Mouse (Mus musculus): Measurements from ENCODE around the gene Arih2. TPM values are rescaled to one million over a fixed set of nuclear protein-coding genes. Genes with fewer than 3 reads are reported as not detected.

Gene Arih2
- polyA plus RNA-seq, 1 experiment from 2014 or later = 40.4 TPM

GRCm38 (mm10) chr9:108575321-108576297, 73.6 kb downstream of the Arih2 start:
- peaks cover 56% of the 10 kb centered on the region for H3K36me3 ChIP-seq
- H3K27me3 ChIP-seq (replicated peaks) = no peaks in the 10 kb centered on the region
- no peaks in the 10 kb centered on the region for H3K9me3 ChIP-seq (replicated peaks)
- no peak for ATAC-seq
- 79% methylated on average over 37 of the region's 37 CpGs for WGBS (ENCODE audit: insufficient replicate concordance)
- H3K4me2 ChIP-seq = no peak overlapping the region
- no peak overlapping the region for H3K9ac ChIP-seq
- H3K4me1 ChIP-seq = peaks cover 46% of the 10 kb centered on the region
- H3K4me3 ChIP-seq = no peak overlapping the region
- no peak overlapping the region for H3K27ac ChIP-seq

DNA sequence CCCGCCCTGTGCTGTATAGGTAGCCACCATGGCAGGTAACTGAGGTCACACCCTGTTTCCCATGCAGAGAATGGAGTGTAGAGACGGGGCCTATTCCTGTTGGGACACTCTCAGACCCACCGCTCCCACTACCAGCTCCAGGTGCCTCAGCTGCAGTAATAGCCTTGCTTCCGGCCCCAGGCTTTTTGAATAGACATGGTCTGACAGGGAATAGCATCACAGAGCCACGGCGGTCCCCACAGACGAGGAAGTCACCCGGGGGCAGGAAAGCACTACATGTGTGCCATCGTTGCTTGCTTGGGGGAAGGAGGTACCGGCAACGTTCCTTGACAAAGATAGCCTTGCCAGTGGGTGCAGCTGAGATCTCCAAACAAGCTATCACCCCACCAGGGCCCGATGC, 74.3 kb downstream of the Arih2 start:
- 69% methylated on average over 12 of the region's 12 CpGs for WGBS (ENCODE audit: insufficient replicate concordance)
- Histone ChIP-seq H3K9me3 (replicated peaks) (no peaks in the 10 kb centered on the region), H3K4me1 (peaks cover 52% of the 10 kb centered on the region), H3K27me3 (replicated peaks) (no peaks in the 10 kb centered on the region), H3K36me3 (peaks cover 56% of the 10 kb centered on the region), H3K4me2 (no peak overlapping the region), H3K4me3 (no peak overlapping the region), H3K9ac (0 out of 2 replicates have a peak overlapping the region, but pooled peaks have one; percentile 8), H3K27ac (no peak overlapping the region)
- no peak for ATAC-seq

- Histone ChIP-seq H3K9me3 (replicated peaks) (no peaks in the 10 kb centered on the region), H3K4me1 (peaks cover 51% of the 10 kb centered on the region), H3K27me3 (replicated peaks) (no peaks in the 10 kb centered on the region), H3K4me3 (no peak overlapping the region), H3K36me3 (peaks cover 56% of the 10 kb centered on the region), H3K4me2 (no peak overlapping the region), H3K9ac (no peak overlapping the region), H3K27ac (no peak overlapping the region)
- ATAC-seq = no peak
- 61% methylated on average over 26 of the region's 26 CpGs for WGBS (ENCODE audit: insufficient replicate concordance)
Observed at GRCm38 (mm10) chr9:108573774-108574690, 75.2 kb downstream of the Arih2 start.

- Histone ChIP-seq H3K27ac (no peak overlapping the region), H3K36me3 (peaks cover 56% of the 10 kb centered on the region)
Observed at GRCm38 (mm10) chr9:108572321-108572720, 76.9 kb downstream of the Arih2 start.

GRCm38 (mm10) chr9:108571401-108571973, 77.7 kb downstream of the Arih2 start:
- Histone ChIP-seq H3K9ac (no peak overlapping the region), H3K27ac (no peak overlapping the region), H3K4me1 (peaks cover 49% of the 10 kb centered on the region), H3K4me3 (no peak overlapping the region), H3K4me2 (no peak overlapping the region), H3K36me3 (peaks cover 56% of the 10 kb centered on the region), H3K9me3 (replicated peaks) (no peaks in the 10 kb centered on the region), H3K27me3 (replicated peaks) (no peaks in the 10 kb centered on the region)
- WGBS (ENCODE audit: insufficient replicate concordance) = 85% methylated on average over 16 of the region's 16 CpGs
- no peak for ATAC-seq

More at GRCm38 (mm10) chr9:108572321-108572720, 76.9 kb downstream of the Arih2 start:
- no peak for ATAC-seq
- Histone ChIP-seq H3K4me1 (peaks cover 55% of the 10 kb centered on the region), H3K9ac (no peak overlapping the region), H3K9me3 (replicated peaks) (no peaks in the 10 kb centered on the region), H3K4me3 (no peak overlapping the region), H3K27me3 (replicated peaks) (no peaks in the 10 kb centered on the region), H3K4me2 (no peak overlapping the region)
- 80% methylated on average over 10 of the region's 10 CpGs for WGBS (ENCODE audit: insufficient replicate concordance)

DNA sequence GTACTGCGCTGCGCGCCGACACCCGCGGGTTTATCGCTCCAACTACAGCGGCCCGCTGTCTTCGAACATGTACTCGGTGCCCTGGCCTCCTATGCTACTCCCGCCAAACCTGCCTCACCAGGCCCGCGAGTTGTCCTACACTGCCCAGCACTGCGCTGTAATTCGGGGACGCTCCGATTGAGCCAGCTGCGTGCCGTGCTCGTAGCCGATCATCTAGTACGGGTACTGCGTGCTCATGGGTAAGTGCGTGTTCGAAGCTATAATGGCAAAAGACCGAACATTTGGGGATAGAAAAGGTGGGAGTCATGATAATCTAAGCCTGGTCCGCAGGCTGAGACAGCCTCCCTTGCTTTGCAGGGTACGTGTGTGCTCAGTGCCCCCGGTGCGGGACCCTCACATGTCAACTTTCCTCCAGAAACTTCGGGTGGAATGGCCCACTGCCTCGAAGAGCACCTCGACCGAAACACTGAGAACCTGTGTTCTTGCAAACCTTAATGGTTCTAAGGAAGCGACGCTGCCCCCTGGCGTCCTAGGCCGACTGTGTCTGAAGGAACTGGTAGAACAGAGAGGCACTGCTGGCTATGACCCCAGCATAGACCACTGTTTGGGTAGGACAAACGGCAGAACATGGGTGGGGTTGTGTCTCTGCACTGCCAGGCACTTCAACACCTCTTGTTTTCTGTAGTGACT, 78.8 kb downstream of the Arih2 start:
- ATAC-seq = peak; percentile 17
- peak overlapping the region; percentile 78 for H3K9ac ChIP-seq
- WGBS (ENCODE audit: insufficient replicate concordance) = 2% methylated on average over 40 of the region's 40 CpGs
- no peaks in the 10 kb centered on the region for H3K9me3 ChIP-seq (replicated peaks)
- H3K4me2 ChIP-seq = peak overlapping the region; percentile 96
- H3K4me3 ChIP-seq = peak overlapping the region; percentile 80
- peaks cover 59% of the 10 kb centered on the region for H3K4me1 ChIP-seq
- H3K36me3 ChIP-seq = peaks cover 52% of the 10 kb centered on the region
- no peaks in the 10 kb centered on the region for H3K27me3 ChIP-seq (replicated peaks)
- H3K27ac ChIP-seq = peak overlapping the region; percentile 95

DNA sequence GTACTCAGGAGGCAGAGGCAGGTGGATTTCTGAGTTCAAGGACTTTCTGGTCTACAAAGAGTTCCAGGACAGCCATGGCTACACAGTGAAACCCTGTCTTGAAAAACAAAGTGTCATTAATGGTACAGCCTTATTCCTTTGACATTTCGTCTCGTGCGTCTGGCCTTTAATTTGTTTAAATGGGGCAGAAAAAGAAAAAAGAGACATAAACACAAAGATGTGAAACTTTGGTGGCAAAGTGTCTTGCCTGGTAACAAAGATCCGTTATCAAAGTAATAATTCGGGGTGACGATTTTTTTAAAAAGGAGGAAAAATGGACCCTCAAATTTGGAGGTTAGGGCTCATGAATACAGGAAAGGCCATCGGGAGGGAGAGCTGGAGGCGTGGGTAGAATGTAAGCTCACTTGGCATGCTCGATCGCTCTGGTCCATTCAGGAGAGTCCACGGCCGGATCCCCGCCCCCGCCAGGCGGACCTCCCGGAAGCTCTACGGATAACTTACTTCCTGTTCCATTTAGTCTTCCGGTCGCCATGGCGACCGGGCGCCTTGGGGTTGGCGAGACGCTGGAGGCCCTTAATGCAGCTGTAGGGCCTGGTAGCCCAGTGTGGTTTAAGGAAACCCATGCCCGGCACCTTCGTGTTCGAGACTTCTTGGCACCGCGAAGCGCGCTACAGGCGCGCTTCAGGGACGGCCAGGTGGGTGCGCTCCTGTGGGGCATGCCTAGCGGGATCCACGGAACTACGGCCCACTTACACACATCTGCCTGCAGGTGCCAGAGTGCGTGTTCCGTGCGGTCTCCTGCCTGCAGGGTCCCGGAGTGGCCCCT, 79.6 kb downstream of the Arih2 start, which contains the start of gene Dalrd3:
TSS of gene Dalrd3 (plus strand) at position 506 of the 826 bp plus-strand sequence.
- Histone ChIP-seq H3K4me2 (peak within 1 kb of the TSS; percentile 96), H3K9me3 (replicated peaks) (no peaks in the 10 kb centered on the region), H3K27me3 (replicated peaks) (no peaks in the 10 kb centered on the region), H3K4me3 (peak within 1 kb of the TSS; percentile 80), H3K27ac (peak within 1 kb of the TSS; percentile 95), H3K4me1 (peaks cover 62% of the 10 kb centered on the region), H3K9ac (peak within 1 kb of the TSS; percentile 89), H3K36me3 (peaks cover 52% of the 10 kb centered on the region)
- ATAC-seq = peak; percentile 71
- WGBS (ENCODE audit: insufficient replicate concordance) = 5% methylated on average over 42 of the region's 42 CpGs

DNA sequence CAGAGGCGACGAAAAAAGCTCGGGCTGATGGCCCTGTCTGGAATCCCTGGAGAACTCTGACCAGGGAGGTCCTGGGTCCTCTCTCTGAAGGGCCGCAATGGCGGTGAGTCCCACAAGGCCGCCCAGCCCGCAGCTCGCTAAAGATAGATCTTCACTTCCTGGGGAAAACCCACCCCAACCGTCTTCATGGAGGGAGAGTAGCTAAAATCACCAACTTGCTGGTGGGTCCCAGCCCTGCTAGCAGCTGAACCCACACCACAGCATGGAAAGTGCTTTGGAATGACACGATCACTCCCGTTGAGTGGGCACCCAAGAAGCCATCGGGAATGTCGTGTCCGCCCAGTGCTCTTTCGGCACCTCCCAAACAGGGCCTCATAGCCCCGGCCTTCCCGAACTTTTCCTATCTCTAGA, 80.7 kb downstream of the Arih2 start:
- ATAC-seq = no peak
- Histone ChIP-seq H3K27me3 (replicated peaks) (no peaks in the 10 kb centered on the region), H3K27ac (peak overlapping the region; percentile 95), H3K9ac (peak overlapping the region; percentile 89), H3K9me3 (replicated peaks) (no peaks in the 10 kb centered on the region), H3K4me2 (peak overlapping the region; percentile 96), H3K4me1 (peaks cover 67% of the 10 kb centered on the region), H3K36me3 (peaks cover 52% of the 10 kb centered on the region), H3K4me3 (peak overlapping the region; percentile 80)
- WGBS (ENCODE audit: insufficient replicate concordance) = 34% methylated on average over 17 of the region's 17 CpGs

DNA sequence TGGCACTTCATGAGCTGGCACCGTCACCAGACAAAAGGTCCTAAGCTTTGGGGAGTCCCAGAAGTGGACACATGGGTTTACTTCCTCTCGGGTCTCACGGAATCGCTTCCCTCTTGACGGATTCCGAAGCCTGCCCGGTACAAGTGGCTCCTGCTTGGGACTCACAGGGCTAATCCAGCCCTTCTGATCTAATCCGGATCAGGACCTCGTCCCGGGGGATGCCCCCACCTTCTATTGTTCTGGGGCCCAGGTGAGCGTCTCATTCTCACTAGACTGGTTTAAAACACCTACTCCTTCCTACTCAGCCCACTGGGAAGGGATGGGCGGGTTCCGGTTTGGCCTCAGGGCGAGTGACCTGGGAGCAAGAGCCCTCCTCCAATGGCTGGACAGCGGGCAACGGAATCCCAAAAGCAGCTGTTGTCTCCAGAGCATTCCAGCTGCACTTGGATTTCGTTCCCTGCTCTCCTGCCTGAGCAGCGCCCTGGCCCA, 81.2 kb downstream of the Arih2 start:
- peak overlapping the region; percentile 89 for H3K9ac ChIP-seq
- H3K36me3 ChIP-seq = peaks cover 52% of the 10 kb centered on the region
- H3K4me2 ChIP-seq = peak overlapping the region; percentile 96
- peaks cover 66% of the 10 kb centered on the region for H3K4me1 ChIP-seq
- no peaks in the 10 kb centered on the region for H3K27me3 ChIP-seq (replicated peaks)
- H3K9me3 ChIP-seq (replicated peaks) = no peaks in the 10 kb centered on the region
- no peak for ATAC-seq
- H3K27ac ChIP-seq = peak overlapping the region; percentile 95
- peak overlapping the region; percentile 80 for H3K4me3 ChIP-seq
- WGBS (ENCODE audit: insufficient replicate concordance) = 3% methylated on average over 18 of the region's 18 CpGs

Data from liver, embryonic 12.5 days (tissue).